Mouse (Mus musculus) bone marrow, adult 2 months (tissue): Measurements from ENCODE around the gene Eva1a. TPM values are rescaled to one million over a fixed set of nuclear protein-coding genes. Genes with fewer than 3 reads are reported as not detected.

Experiments
- H3K27ac ChIP-seq: fragments of 200-500 bp; 2 replicates; pipeline ENCODE4 v1.5.1; 2012; ENCODE audit warnings: low read depth, mild to moderate bottlenecking, control low read depth, inconsistent platforms, low read length; ENCODE audit not compliant: control insufficient read depth, poor library complexity, insufficient read depth
- H3K4me1 ChIP-seq: fragments of 200-500 bp; 2 replicates; pipeline ENCODE4 v1.6.1; 2011; ENCODE audit warnings: low read length; ENCODE audit not compliant: control insufficient read depth, insufficient read depth
- H3K4me3 ChIP-seq: fragments of 200-500 bp; replicated peaks from 2 replicates; pipeline ENCODE3; 2011; ENCODE audit warnings: mild to moderate bottlenecking, low read depth, low read length, control low read depth; ENCODE audit not compliant: control insufficient read depth
- CTCF ChIP-seq: fragments of 200-500 bp; IDR thresholded peaks from 2 replicates; pipeline ENCODE4 v1.5.1; 2011; ENCODE audit warnings: low read length, control low read depth; ENCODE audit not compliant: control insufficient read depth, insufficient read depth
- POLR2A ChIP-seq: fragments of 200-500 bp; IDR thresholded peaks from 2 replicates; pipeline ENCODE4 v1.6.1; 2011; ENCODE audit warnings: low read depth, mild to moderate bottlenecking, control low read depth, low read length, borderline replicate concordance; ENCODE audit not compliant: control insufficient read depth
- WGBS: fragments of 180-500 bp; shearing (Covaris S2); methylation state at CpG from one replicate; pipeline ENCODE4 v1.1.7; 2018; 5-methylcytosine and 5-hydroxymethylcytosine counted together
- polyA plus RNA-seq: library from polyadenylated mRNA; stranded (reverse); fragments of >200 nt; gene quantifications from 2 replicates; pipeline ENCODE4 v1.2.4, GENCODE M21; 2011; ENCODE audit warnings: low replicate concordance; ENCODE audit not compliant: missing spikeins, insufficient read depth, insufficient read length

Gene Eva1a
- polyA plus RNA-seq, 1 experiment: 1.1 TPM

GRCm38 (mm10) chr6:82111111-82111510, 70.3 kb downstream of the Eva1a start:
- Histone ChIP-seq H3K27ac (no peak overlapping the region), H3K4me3 (no peak overlapping the region), H3K4me1 (no peaks in the 10 kb centered on the region)
- TF ChIP-seq POLR2A: no peak
- no peak for TF ChIP-seq CTCF
- WGBS: 79% methylated on average over 1 of the region's 1 CpGs

- H3K4me3 ChIP-seq: no peak overlapping the region
- H3K4me1 ChIP-seq: no peaks in the 10 kb centered on the region
- 59% methylated on average over 3 of the region's 3 CpGs for WGBS
- TF ChIP-seq CTCF: no peak
- no peak overlapping the region for H3K27ac ChIP-seq
Measured at GRCm38 (mm10) chr6:82111540-82111939, 70.7 kb downstream of the Eva1a start.

GRCm38 (mm10) chr6:82112127-82113090, 71.6 kb downstream of the Eva1a start:
- H3K27ac ChIP-seq: no peak overlapping the region
- no peak overlapping the region for H3K4me3 ChIP-seq
- H3K4me1 ChIP-seq: no peaks in the 10 kb centered on the region
- WGBS: 75% methylated on average over 14 of the region's 14 CpGs
- no peak for TF ChIP-seq CTCF
- no peak for TF ChIP-seq POLR2A

GRCm38 (mm10) chr6:82115335-82115965, 74.6 kb downstream of the Eva1a start:
- H3K4me3 ChIP-seq: no peak overlapping the region
- no peaks in the 10 kb centered on the region for H3K4me1 ChIP-seq
- TF ChIP-seq CTCF: no peak
- TF ChIP-seq POLR2A: no peak
- WGBS: 15% methylated on average over 3 of the region's 3 CpGs
- H3K27ac ChIP-seq: no peak overlapping the region

- Histone ChIP-seq H3K4me3 (no peak overlapping the region), H3K27ac (no peak overlapping the region), H3K4me1 (no peaks in the 10 kb centered on the region)
- WGBS: 76% methylated on average over 3 of the region's 3 CpGs
- TF ChIP-seq POLR2A (no peak), CTCF (no peak)
Measured at GRCm38 (mm10) chr6:82116176-82116575, 75.3 kb downstream of the Eva1a start.

- Histone ChIP-seq H3K4me3 (no peak overlapping the region), H3K27ac (no peak overlapping the region), H3K4me1 (no peaks in the 10 kb centered on the region)
- TF ChIP-seq CTCF: no peak
- TF ChIP-seq POLR2A: no peak
- 73% methylated on average over 5 of the region's 5 CpGs for WGBS
Measured at GRCm38 (mm10) chr6:82117871-82118270, 77.0 kb downstream of the Eva1a start.

GRCm38 (mm10) chr6:82119322-82120162, 78.7 kb downstream of the Eva1a start:
- no peak overlapping the region for H3K27ac ChIP-seq
- H3K4me1 ChIP-seq: no peaks in the 10 kb centered on the region
- H3K4me3 ChIP-seq: no peak overlapping the region
- WGBS: 21% methylated on average over 16 of the region's 16 CpGs
- TF ChIP-seq POLR2A (no peak), CTCF (peak; percentile 31)

- Histone ChIP-seq H3K27ac (no peak overlapping the region), H3K4me1 (no peaks in the 10 kb centered on the region), H3K4me3 (no peak overlapping the region)
- TF ChIP-seq POLR2A (no peak), CTCF (no peak)
- WGBS: 88% methylated on average over 2 of the region's 2 CpGs
Measured at GRCm38 (mm10) chr6:82125134-82125533, 84.3 kb downstream of the Eva1a start.
